Mouse (Mus musculus) CD4-positive, CD25-positive, alpha-beta regulatory T cell, adult 2 months (primary cell): ENCODE measurements at regions not wholly inside any gene's neighbourhood (a gene's known extent, or its start where the extent isn't known, plus 50 kb on each side); places are given as distances from the start of the nearest gene placed in this dataset.
"Not testable (repeated sequence)": the region's sequence is repeated elsewhere in the genome, so short reads cannot be mapped to it uniquely, and the experiment has no call there.

Experiments
- DNase-seq: peaks from one replicate; pipeline ENCODE4 v3.0.0-alpha.2; 2012; ENCODE audit warnings: low read depth, low spot score

DNA sequence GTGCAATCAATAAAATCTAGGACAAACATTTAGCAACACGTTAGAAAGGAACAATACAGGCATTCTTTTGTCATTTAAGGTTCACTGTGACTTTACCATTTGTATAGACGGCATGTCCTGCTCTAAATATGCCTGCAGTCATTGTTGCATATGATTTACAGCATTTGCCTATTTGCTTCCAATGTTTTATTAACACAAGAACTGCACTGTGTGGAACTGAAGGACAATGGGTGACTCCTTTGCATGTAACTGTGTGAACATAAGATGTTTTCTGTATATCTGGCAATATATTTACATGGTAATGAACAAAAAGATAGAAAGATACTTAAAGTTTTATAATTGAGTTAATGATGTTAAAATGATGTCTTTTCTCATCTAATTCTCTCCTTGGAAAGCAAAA lies 57.1 kb downstream of the Pou4f1 start:
- no peak for DNase-seq

DNA sequence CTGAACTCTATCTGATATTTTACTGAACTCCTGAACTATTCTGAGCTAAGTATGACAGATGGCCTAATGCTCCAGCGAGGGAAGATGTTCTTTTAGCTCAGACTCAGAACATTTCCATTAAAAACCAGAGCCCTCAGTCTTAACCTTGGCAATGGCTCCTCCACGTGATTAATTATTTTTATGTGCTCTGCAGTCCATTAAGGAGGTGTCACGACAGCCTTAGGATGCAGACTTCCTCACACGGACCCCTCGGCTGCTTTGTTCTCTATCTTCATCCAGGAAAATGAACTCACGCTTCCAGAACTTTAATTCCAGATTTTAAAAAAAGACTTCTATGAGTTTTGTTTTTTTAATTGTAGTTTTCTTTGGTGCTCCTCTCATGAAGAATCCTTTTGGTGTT lies 57.5 kb downstream of the Pou4f1 start:
- no peak for DNase-seq

DNA sequence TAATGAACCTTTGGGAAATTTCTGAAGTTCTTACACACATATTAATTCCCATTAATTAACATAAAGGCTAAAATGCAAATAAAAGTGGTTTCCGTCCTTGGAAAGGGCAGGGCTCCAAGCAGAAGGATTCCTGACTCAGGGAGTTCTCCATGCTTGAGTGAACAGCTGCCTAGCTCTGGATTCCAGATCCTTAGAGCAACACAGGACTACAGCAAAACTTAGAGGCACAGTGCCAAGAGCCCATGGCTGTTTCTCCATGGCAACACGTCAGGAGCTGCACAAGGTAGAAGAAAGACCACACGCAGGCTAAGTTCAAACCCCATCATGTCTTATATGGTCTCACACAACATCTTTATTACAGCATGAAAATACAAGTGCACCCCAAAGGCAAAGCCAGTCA lies 61.7 kb downstream of the Pou4f1 start:
- DNase-seq: no peak

DNA sequence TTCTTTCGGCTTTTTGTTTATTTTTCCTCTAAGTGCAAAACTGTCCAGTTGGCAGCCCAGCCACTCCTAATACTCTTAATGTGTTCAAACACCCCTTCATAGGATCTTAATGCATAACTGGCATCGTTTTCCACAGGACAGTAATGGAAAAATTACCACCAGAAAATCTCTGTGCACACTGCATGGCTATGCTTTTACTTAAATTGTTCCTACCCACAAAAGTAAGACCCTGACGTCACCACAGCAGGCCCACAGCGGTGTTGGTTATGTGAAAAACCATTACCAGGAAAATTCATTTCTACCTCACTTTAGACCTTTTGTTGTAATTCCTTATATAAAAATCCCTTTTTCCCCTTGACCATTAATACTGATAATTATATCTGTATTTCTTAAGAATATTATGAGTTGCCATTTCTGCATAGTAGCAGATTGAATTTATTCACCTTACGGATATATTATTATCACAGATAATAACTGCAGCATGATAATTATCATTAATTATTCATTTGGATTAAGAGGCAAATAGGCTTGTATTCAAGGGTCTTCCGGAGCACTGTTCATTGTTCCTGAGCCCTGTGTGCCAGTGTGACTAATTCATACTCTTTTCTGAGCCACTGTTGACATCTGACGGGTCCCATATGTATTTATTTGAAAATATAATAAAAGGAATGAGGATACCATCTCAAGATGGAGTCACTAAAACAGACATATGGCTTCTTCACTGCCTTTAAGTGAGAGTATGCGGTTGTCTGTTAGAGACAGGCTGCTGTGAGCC lies 78.3 kb downstream of the Pou4f1 start:
- DNase-seq: no peak

DNA sequence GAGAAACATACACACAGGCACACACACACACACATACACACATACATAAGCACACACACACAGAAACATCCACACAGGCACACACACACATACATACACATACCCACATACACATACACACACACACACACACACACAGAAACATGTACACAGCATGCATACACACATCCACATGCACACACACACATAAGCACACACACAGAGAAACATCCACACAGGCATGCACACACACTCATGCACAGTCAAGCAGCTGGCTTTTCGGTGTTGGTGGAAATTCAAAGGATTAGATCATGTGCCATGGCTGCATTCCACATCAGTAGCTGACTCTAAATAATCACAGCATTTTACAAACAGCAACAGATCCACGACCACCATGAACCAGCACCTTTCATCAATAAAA lies 78.9 kb downstream of the Pou4f1 start:
- DNase-seq: no peak

DNA sequence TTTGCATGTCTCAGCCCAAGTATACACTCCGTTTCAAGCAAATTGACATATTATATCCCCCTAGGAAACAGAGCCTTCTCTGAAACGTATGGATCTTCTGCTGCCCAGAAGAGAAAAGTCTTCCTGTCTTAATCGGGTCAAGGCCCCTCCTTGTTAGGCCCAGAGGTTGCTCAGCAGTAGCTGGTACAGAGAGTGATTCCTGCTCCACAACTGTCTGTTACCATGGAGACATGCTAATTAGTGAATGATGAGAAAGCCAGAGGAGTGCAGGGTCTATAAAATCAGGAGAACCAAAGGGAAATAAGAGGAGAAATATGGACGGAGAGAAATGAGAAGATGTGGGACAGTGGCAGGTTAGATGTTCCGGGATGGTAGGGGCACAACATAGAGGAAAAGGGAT lies 86.8 kb downstream of the Pou4f1 start:
- no peak for DNase-seq

DNA sequence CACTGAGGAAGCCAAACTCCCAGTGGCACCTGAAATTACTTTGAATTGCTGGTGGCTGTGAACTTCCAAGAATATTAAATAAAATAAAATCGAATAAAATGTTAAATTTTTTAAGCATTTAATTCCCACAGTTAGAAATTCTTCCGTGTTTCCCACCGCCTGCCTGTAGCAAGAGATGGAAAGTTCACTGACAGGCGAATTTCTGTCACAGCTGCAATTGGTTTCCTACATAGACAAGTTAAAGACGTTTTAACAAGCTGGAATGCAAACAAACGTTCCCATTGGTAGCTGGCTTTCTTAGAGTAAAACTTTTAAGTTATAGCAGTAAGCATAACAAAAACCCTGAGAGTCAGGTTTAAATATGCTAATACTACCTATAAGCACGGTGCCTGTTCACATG lies 95.0 kb downstream of the Pou4f1 start:
- DNase-seq: no peak

DNA sequence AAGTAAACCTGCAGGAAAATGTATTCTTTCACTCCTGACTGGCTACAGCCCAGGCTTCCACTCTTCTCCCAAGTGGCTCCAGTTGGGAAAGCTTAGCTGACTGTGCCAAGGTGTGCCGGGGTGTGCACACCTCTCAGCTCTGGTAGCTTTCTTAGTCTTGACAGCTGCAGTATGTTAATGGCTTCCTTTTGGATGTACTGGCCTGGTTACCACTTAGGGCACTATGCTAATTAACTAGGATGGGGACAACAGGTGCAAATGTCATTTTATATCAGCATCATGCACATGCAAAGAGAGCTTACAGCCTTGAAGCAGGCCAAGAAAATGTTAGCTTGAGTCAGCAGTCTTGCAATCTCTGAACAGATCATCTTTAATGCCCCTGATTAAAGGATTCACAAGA lies 111.2 kb downstream of the Pou4f1 start:
- no peak for DNase-seq

DNA sequence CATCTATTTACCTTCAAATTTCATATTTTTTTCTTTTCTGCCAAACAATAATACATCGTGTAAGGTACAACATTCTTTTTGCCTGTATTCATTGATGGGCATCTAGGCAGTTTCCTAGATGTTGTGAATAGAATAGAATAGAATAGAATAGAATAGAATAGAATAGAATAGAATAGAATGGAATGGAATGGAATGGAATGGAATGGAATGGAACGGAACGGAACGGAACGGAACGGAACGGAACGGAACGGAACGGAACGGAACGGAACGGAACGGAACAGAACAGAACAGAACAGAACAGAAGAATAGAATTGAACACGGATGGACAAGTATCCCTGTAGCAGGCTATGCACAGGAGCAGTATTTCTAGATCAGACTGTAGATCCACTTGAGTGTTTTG lies 131.0 kb downstream of the Pou4f1 start:
- not testable (repeated sequence) for DNase-seq

DNA sequence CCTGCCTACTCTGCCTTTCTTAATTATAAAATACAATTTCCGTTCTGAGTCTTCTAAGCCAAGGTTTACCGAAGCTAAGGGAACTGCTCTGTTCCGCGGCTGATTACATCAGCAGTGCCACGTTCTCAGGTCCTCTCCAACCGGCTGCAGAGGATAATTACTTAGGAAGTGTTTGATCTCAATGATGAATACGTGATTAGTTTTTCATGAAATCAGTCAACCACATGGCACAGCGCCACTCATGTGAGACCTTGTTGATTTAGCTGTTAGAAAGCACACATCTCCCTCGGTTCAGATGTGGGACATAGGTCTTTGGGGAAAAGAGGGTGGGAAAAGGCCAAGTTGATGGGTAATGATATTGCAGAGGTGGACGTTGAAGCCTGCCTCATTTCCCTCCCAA lies 141.7 kb downstream of the Pou4f1 start:
- no peak for DNase-seq

DNA sequence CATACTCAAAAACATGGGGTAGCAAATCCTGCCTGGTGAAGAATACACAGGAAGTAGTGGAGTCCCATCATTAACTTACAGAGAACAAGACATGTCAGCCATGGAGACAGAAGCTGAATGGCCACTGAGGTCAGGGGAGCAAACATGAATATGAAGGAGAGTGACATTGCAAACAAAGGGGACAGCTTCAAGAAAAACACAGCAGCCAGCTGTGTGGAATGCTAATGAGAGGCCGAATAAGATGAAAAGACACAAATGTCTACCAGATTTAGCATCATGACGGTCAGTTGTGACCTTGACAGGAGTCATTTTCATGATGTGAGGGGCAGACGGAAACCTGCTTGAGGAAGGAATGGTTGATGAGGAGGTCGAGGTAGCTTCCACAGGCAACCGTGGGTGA lies 167.7 kb downstream of the Pou4f1 start:
- no peak for DNase-seq

DNA sequence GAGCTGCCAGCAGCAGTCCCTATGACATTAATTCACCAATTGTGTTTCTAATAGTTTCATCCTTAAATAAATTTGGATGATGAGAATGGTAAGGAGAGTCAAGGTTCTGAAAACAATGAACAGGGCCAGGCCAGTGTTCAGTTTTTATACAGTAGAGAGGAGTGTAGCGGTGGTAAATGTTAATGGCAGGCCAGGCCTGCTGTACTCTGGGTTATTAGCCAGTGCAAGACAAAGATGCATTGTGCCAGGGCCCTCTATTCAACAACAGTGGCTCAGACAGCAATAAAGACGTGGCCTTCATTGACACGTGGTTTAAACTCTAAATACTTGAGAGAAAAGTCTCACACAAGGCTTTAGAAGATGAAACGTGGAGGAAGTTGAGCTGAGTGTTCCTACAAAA lies 169.5 kb downstream of the Pou4f1 start:
- no peak for DNase-seq

DNA sequence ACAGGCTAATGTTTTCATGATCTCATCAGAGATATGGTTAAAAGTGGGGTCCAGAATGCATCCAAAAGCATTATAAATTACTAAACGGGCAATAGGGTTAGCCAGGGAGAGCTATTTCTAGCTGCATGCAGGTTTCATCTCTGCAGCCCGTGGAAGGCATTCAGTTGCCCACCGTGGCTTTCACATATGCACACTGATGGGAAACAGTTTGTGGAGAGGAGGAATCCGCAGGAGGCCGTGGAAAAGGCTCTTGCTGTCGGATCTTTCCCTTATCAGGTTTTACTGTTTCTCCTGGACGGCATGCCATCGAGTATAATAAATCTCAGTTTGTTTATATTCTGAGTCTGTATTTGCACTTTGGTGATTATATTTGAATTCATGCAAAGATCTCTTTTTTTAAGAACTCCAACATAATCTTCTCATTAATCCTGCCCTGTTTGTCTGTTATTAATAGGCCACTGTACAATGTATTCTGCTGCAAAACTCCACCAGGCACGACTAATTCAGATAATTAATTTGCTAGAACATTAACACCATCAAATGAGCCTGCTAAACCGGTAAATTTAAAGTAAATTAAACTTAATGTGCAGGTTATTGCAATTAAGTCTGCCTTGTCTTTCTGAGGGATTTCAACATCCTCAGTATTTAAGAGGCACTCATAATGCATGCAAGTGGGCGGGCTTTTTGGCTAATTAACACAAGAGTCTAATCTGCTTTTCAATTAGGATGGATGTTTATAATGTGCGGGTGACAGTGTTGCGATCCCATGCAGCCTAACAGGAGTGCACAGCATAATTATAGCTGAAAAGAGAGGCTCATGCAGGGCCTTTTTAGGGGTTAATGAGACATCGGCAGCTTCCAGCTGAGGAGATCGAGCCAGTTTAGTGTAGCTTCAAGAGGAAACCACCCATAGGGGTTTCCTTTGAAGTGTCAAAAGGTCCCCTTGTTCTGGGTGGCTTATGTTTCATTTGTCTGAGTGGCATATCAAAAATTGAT lies 170.2 kb downstream of the Pou4f1 start:
- DNase-seq: no peak

DNA sequence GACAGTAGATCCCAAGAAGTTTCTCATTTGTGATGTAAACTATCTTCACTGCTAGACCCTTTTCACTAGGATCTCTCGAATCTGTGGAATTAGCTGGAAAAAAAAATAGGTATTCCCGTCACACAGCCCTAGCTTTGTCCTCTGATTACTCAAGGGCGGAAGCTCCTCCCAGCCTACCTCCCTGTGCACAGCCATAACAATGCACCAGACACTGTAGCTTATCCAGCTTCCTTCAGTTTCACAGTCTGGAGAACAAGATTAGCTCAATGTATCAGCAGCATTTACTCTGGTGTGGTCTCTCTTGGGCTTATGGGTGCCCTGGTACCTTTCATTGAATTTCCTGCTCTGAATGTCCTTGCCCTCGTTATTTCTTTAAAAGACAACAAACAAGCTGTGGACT lies 174.0 kb downstream of the Pou4f1 start:
- no peak for DNase-seq

DNA sequence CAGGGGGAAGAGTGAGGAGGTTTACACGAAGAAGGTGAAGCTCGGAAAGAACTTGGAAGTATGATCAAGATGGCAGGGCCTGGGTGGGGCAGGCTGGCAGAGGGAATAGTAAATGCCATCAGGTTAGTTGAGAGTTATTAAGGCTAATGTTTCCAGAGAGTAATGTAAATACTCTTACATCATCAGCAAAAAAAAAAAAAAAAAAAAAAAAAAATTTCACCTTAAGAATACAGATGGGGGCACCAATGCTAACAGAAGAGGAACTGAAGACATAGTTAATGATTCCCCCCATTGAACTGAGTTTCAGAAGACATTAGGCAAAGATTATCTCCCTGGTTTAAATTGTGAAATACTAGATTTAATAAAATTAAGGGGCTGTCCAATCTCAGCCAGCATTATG lies 174.7 kb downstream of the Pou4f1 start:
- DNase-seq: no peak

DNA sequence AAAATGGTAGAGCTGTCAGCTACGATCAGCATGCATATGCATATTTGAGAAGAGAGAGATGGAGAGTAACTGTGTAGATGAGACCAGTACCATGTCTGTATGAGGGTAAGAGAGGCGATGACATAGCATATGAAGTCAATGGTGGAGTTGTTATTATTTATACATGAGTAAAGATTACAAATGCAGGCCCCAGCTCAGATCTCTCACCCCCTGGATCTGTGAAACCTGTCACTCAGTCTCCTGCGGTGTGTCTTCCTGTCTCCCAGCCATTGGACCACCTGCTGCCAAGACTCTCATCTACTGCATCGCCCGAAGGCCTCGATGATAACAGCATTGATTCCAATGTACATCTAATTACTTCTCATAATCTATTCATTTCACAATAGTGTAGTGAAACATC lies 187.4 kb downstream of the Pou4f1 start:
- DNase-seq: no peak

DNA sequence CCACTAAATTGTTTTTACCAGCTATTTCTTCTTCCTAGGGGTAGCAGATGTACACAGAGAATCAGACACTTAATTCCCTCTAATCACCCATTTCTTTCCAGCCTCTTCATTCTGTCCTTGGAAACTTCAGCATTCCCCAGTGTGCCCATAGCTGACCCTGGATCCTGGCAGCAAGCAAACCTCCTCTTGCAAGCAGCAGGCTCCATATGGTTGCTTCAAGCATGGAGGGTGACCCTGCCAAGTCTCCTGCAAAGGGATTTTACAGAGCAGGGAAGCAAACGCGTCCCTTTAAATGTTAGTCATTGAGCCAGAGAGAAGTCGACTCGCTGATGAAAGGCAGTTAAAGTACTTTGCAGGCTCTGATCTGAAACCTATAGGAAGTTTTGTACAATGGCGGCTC lies 187.9 kb downstream of the Pou4f1 start:
- no peak for DNase-seq

DNA sequence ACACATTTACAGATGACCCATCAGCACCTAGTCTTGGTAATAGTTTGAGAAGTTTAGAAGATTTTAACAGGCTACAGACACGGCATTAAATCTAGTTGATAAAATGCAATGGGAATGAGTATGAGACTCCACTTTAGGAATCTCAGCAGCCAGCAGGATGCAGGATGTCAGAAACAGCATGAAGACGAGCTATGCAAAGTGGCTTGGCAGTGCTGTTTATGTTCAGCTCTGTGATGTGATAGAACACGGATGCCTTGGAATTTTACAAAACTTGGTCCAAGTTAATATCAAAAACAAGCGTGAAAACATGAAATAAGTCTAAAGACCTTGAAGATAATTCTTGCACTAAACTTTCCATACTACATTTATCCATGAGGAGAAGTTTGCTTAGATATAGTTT lies 193.0 kb downstream of the Pou4f1 start:
- DNase-seq: no peak

DNA sequence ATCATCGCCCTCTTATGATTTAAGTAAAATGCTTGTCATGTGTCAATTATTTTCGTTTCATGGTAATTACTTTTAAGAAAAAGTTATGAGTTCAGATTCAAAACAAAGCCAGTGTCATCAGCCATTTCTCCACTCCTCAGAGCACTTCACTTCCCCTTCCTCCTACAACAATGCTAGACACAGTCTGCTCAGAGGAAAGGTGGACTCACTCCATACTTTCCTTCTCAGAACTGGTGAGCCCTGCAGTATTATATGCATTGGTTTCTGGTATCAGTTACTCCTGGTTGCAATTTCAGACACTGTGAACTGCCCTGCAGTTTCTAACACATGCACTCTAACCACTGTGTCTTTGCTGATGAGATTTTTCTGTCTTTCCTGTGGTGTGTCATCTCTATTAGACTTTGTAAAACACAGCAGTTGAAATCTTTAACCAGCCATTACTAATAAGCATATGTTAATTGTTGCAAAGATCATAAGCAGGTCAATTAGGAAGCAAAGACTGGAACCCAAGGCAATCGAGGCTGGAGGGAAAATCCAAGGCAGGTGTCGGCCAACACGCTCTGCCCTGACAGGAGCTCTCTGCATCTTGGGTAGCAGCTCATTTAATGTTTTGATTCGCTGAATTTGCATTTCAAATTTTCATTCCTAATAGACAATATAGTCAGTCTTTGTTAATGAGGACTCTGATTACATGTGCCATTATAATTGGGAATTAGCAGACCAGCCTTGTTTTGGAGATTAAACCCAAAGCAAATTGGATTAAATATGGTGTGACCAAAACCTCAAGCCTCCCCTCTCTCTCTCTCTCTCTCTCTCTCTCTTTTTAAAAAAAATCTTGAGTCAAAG lies 202.7 kb downstream of the Pou4f1 start:
- no peak for DNase-seq

DNA sequence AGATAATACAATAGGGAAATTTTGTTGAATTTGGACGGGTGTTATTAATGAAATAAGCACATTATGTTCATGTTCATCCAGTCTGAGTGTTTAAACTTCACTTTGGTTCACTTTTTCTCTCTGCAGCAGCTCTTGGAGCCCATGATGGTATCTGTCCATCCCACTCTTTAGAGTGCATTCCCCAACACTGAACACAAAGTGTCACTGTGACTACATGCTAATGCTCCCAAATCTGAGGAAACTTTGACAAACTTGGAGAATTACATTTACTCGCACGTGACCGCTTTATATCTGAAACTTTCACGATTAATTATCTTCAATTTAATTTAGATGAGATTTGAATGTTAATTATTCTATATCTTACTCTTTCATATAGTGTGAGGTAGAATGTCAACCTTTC lies 250.8 kb downstream of the Pou4f1 start:
- no peak for DNase-seq

DNA sequence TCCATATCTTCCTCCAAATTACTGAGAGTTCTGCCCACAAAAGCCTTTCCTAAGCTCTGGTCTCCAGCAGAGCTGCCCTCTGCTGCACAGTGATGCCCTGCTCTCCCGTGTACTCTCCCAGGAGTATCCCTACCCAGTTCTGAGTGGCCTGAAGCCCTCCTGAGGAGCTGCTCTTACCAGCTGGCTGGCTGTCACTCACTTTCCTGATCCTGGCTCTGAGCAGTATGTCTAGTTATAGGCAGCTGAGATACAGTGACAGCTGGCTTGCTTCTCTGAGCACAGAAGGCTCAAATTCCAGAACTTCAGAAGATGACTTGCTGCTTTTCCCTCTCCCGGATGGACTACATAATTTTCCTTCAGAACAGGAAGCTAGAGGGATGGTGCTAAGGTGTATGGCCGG lies 257.1 kb downstream of the Pou4f1 start:
- no peak for DNase-seq

DNA sequence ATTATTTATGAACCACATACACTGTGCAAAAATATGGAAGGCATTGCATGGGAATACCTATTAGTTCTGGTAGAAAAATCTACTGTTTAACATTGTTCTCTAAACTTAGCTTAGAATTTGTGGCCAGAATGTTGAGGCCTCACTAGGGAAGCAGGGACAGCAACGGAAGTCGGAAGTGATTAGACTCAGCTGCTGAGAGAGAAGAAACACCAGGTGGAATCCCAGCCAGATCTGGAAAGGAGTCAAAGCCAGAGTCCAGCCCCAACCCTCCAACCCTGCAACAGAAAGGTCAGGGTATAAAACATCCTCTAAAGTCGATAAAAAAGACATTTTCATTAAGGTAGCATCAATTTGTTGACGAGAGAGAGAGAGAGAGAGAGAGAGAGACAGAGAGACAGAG lies 258.9 kb downstream of the Pou4f1 start:
- no peak for DNase-seq
